Mouse (Mus musculus): ENCODE results near the gene Aff1. TPM values are rescaled to one million over a fixed set of nuclear protein-coding genes. Genes with fewer than 3 reads are reported as not detected.
A peak's percentile ranks its signal among the peaks of the same experiment; 100 is the strongest.

The Aff1 gene
- polyA plus RNA-seq, 1 experiment from 2014 or later = 5.3 TPM

DNA sequence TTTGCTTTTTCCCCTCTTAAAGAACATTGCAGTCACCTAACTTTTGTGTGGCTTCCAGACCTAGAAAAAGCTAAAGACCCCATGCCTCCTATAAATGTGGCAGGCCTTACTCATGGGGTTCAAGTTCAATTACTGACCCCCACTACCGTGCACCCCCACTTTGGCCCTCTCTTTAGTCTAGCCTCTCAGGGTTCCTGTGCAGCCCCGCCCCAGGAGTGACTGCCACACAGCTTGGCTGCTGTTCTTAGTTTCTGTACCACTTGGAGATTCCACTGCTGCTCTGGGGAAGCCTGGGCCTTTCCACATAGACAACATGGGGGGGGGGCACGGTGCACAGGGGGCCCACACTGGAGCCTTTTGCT, 147.1 kb downstream of the Aff1 start:
- 85% methylated on average over 3 of the region's 3 CpGs for WGBS
- H3K36me3 ChIP-seq = peaks cover 6% of the 10 kb centered on the region; the same call in 1 of the 2 replicates
- no peak overlapping the region for H3K9ac ChIP-seq (replicated peaks)
- no peaks in the 10 kb centered on the region for H3K27me3 ChIP-seq
- no peaks in the 10 kb centered on the region for H3K4me1 ChIP-seq
- H3K9me3 ChIP-seq = no peaks in the 10 kb centered on the region
- H3K4me3 ChIP-seq = no peak overlapping the region
- ATAC-seq (ENCODE audit: low FRiP score, low read depth) = no peak
- H3K27ac ChIP-seq (replicated peaks) = no peak overlapping the region
- H3K4me2 ChIP-seq (replicated peaks) = no peak overlapping the region

DNA sequence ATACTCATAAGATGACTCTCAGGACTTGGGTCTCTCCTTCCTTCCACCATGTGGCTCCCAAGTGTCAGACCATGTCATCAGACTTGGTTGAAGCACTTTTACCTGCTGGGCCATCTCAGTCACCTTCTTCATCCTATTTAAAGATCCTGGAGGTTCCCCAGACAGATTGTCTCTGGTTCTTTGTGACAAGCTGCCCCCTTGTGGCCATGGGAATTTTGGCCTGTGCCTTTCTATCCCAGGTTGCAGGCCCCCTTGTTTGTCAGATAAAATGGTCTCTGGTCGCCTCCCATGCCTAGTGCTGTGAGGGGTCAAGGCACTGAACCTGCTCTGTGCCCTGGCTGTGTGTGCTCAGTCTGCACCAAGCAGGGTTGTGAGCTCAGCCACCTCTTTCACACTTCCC, 151.8 kb downstream of the Aff1 start:
- Histone ChIP-seq H3K27ac (replicated peaks) (no peak overlapping the region), H3K4me3 (no peak overlapping the region), H3K9me3 (no peaks in the 10 kb centered on the region), H3K9ac (replicated peaks) (no peak overlapping the region), H3K4me2 (replicated peaks) (no peak overlapping the region), H3K36me3 (0 out of 2 replicates have a peak, but pooled peaks cover 2% of the 10 kb centered on the region), H3K4me1 (peaks cover 16% of the 10 kb centered on the region), H3K27me3 (0 out of 2 replicates have a peak, but pooled peaks cover 4% of the 10 kb centered on the region)
- WGBS = 40% methylated on average over 1 of the region's 1 CpGs
- no peak for ATAC-seq (ENCODE audit: low FRiP score, low read depth)

DNA sequence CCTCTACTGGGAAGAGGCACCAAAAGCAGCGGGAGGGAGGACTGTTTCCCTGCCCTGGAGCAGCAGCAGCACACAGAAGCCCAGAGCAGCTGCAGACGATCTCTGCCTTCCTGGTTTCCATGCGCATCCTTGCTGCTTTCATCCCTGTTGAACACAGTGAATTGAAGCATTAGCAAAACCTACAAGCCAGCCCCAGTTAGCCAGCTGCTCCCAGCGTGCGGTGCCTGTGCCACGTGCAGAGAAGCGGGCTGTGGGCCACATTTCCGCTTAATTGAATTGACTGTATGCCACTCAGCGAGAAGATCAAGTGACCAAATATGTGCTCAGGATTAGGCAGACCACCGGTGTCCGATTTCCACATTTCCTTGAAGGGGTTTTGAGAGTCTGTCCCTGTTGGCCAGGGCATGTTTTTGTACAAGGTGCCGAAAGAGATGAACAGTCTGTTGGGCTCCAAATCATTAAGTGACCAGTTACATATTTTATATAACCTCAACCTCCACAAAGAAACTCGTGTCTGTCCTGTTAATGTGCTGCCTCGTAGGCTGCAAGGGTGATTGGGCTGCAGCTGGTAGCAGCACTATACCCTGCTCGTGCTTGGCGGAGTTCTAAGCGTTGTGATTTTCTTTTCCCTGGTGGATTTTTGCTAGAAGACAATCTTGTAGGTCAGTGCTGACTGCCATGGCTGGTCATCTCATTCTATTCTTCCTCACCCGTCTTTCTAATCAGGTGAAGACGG, 153.4 kb downstream of the Aff1 start:
- Histone ChIP-seq H3K36me3 (peaks cover 10% of the 10 kb centered on the region; the same call in 1 of the 2 replicates), H3K27me3 (0 out of 2 replicates have a peak, but pooled peaks cover 4% of the 10 kb centered on the region), H3K9ac (replicated peaks) (no peak overlapping the region), H3K4me1 (peaks cover 16% of the 10 kb centered on the region), H3K4me3 (no peak overlapping the region), H3K27ac (replicated peaks) (0 out of 2 replicates have a peak overlapping the region, but pooled peaks have one; percentile 39), H3K9me3 (no peaks in the 10 kb centered on the region), H3K4me2 (replicated peaks) (no peak overlapping the region)
- peak; percentile 76 for ATAC-seq (ENCODE audit: low FRiP score, low read depth)
- WGBS = 41% methylated on average over 19 of the region's 19 CpGs

- Histone ChIP-seq H3K36me3 (peaks cover 10% of the 10 kb centered on the region; the same call in 1 of the 2 replicates), H3K27me3 (0 out of 2 replicates have a peak, but pooled peaks cover 4% of the 10 kb centered on the region), H3K4me3 (no peak overlapping the region), H3K9me3 (no peaks in the 10 kb centered on the region), H3K4me2 (replicated peaks) (no peak overlapping the region), H3K4me1 (peaks cover 16% of the 10 kb centered on the region), H3K9ac (replicated peaks) (no peak overlapping the region), H3K27ac (replicated peaks) (no peak overlapping the region)
- ATAC-seq (ENCODE audit: low FRiP score, low read depth) = no peak
- 88% methylated on average over 10 of the region's 10 CpGs for WGBS
These were observed 154.0 kb downstream of the Aff1 start for GRCm38 (mm10) chr5:103846154-103846551.

GRCm38 (mm10) chr5:103846609-103847008, 154.4 kb downstream of the Aff1 start:
- ATAC-seq (ENCODE audit: low FRiP score, low read depth) = no peak
- 39% methylated on average over 5 of the region's 5 CpGs for WGBS
- Histone ChIP-seq H3K4me1 (peaks cover 16% of the 10 kb centered on the region), H3K36me3 (peaks cover 10% of the 10 kb centered on the region; the same call in 1 of the 2 replicates), H3K27me3 (0 out of 2 replicates have a peak, but pooled peaks cover 4% of the 10 kb centered on the region), H3K9me3 (no peaks in the 10 kb centered on the region), H3K27ac (replicated peaks) (no peak overlapping the region), H3K4me3 (no peak overlapping the region), H3K4me2 (replicated peaks) (no peak overlapping the region), H3K9ac (replicated peaks) (no peak overlapping the region)

- peaks cover 16% of the 10 kb centered on the region for H3K4me1 ChIP-seq
- peaks cover 8% of the 10 kb centered on the region; the same call in 1 of the 2 replicates for H3K36me3 ChIP-seq
- no peak overlapping the region for H3K4me2 ChIP-seq (replicated peaks)
- no peak overlapping the region for H3K4me3 ChIP-seq
- no peak overlapping the region for H3K9ac ChIP-seq (replicated peaks)
- ATAC-seq (ENCODE audit: low FRiP score, low read depth) = no peak
- 0 out of 2 replicates have a peak, but pooled peaks cover 4% of the 10 kb centered on the region for H3K27me3 ChIP-seq
- WGBS = 97% methylated on average over 8 of the region's 8 CpGs
- H3K9me3 ChIP-seq = no peaks in the 10 kb centered on the region
- no peak overlapping the region for H3K27ac ChIP-seq (replicated peaks)
These were observed 156.4 kb downstream of the Aff1 start for GRCm38 (mm10) chr5:103848546-103848945.

DNA sequence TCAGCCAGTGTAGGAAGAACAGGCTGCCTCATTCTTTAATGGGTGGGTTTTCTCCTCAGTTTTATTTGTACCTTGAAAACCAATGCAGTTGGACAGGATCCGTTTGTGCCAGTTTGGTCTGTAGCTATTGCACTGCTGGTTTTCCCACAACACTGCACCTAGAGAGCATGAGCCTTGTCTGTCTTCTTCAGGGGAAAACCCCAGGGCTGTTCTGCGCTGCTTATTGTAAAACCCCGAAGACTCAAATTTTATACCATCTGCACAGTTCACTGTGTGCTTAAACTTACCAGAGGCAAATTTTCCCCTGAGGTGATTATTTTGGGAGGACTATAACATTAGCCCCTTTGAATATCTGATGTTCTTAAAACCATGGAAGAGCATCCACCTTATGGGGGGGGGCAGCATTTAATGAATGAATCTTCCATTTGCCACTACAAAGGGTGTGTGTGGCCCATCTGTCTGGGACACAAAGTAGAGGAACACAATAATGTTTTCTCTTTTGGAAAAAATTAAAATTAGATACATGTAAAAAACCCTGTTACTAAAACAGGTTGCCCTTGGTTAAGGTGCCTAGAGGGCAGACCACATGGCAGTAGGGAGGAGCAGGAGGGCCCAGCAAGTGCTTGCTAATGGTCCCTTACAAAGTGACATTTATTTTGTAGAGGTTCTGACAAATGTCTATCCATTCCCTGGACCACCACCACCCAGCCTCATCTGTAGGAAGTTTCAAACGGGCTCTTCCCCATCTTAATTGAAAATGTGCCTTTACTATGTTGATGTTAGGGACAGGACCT, 160.8 kb downstream of the Aff1 start:
- Histone ChIP-seq H3K4me1 (no peaks in the 10 kb centered on the region), H3K9ac (replicated peaks) (no peak overlapping the region), H3K4me2 (replicated peaks) (no peak overlapping the region), H3K27me3 (no peaks in the 10 kb centered on the region), H3K9me3 (no peaks in the 10 kb centered on the region), H3K27ac (replicated peaks) (no peak overlapping the region), H3K4me3 (no peak overlapping the region), H3K36me3 (peaks cover 8% of the 10 kb centered on the region; the same call in 1 of the 2 replicates)
- WGBS = 87% methylated on average over 4 of the region's 4 CpGs
- no peak for ATAC-seq (ENCODE audit: low FRiP score, low read depth)

- Histone ChIP-seq H3K9me3 (no peaks in the 10 kb centered on the region), H3K27me3 (no peaks in the 10 kb centered on the region), H3K36me3 (peaks cover 6% of the 10 kb centered on the region; the same call in 1 of the 2 replicates), H3K4me2 (replicated peaks) (no peak overlapping the region), H3K27ac (replicated peaks) (0 out of 2 replicates have a peak overlapping the region, but pooled peaks have one; percentile 46), H3K9ac (replicated peaks) (no peak overlapping the region), H3K4me1 (no peaks in the 10 kb centered on the region), H3K4me3 (no peak overlapping the region)
- ATAC-seq (ENCODE audit: low FRiP score, low read depth) = no peak
- WGBS = 79% methylated on average over 17 of the region's 17 CpGs
These were observed 162.1 kb downstream of the Aff1 start for GRCm38 (mm10) chr5:103854041-103854806.

- Histone ChIP-seq H3K36me3 (peaks cover under 1% of the 10 kb centered on the region; the same call in 1 of the 2 replicates), H3K9me3 (no peaks in the 10 kb centered on the region), H3K4me1 (no peaks in the 10 kb centered on the region), H3K4me3 (no peak overlapping the region), H3K27me3 (no peaks in the 10 kb centered on the region), H3K27ac (replicated peaks) (no peak overlapping the region), H3K9ac (replicated peaks) (no peak overlapping the region), H3K4me2 (replicated peaks) (no peak overlapping the region)
- ATAC-seq (ENCODE audit: low FRiP score, low read depth) = no peak
- WGBS = 63% methylated on average over 5 of the region's 5 CpGs
These were observed 162.6 kb downstream of the Aff1 start for GRCm38 (mm10) chr5:103854807-103855194.

DNA sequence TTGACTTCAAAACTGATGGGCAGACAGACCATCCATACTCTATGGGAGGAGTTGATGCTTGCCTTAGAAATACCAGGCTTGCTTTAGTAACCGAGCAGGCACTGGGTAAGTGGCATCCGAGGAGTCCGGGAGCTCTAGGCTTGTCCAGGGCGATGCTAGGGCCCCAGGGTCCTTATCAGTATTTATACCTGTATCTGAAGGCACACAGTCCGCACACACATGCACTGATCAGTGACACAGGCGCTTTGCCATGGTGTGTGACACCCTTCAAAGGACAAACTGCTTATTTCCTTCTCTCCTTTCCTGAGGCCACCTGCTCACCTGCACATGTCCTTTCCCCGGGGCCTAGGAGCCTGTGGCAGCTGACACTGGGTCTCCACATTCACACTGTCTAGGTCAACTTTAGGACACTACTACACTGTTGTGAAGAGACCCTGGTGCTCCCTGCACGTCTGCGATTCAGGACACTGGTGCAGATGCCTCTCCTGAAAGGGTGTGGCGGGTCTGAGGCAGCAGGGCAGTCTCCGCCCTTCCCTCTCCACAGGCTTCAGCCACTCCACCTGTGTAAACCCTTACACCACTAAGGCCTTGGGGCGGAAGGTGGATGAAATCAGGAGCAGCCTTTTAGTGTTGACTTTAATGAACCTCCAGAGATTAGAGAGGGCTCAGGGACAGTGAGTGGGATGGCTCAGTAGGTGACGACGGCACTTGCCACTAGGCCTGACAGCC, 163.5 kb downstream of the Aff1 start:
- no peak overlapping the region for H3K9ac ChIP-seq (replicated peaks)
- H3K27ac ChIP-seq (replicated peaks) = no peak overlapping the region
- H3K4me3 ChIP-seq = no peak overlapping the region
- H3K9me3 ChIP-seq = no peaks in the 10 kb centered on the region
- no peaks in the 10 kb centered on the region for H3K27me3 ChIP-seq
- no peak overlapping the region for H3K4me2 ChIP-seq (replicated peaks)
- ATAC-seq (ENCODE audit: low FRiP score, low read depth) = peak; percentile 52
- H3K36me3 ChIP-seq = no peaks in the 10 kb centered on the region
- no peaks in the 10 kb centered on the region for H3K4me1 ChIP-seq
- WGBS = 89% methylated on average over 14 of the region's 14 CpGs

Data from midbrain, embryonic 12.5 days (tissue).